Mouse (Mus musculus) intestine, embryonic 15.5 days (tissue): ENCODE results near the gene Prr22. TPM values are rescaled to one million over a fixed set of nuclear protein-coding genes. Genes with fewer than 3 reads are reported as not detected.

Source experiments
- ATAC-seq: fragments of 200-750 bp; cut with Nextera tagmentation; 2 replicates; pipeline ENCODE4 v1.8.0; 2017; ENCODE audit warnings: moderate TSS enrichment, moderate library complexity
- H3K27ac ChIP-seq: fragments of 300-500 bp; sonication (generic); 2 replicates; pipeline ENCODE4 v1.5.1; 2015; ENCODE audit warnings: mild to moderate bottlenecking, inconsistent platforms
- H3K27me3 ChIP-seq: fragments of 300-500 bp; sonication (generic); replicated peaks from 2 replicates; pipeline ENCODE4 v1.6.1; 2015; ENCODE audit warnings: inconsistent platforms
- H3K36me3 ChIP-seq: fragments of 300-500 bp; sonication (generic); 2 replicates; pipeline ENCODE4 v1.6.1; 2015; ENCODE audit warnings: inconsistent platforms
- H3K4me1 ChIP-seq: fragments of 300-500 bp; sonication (generic); replicated peaks from 2 replicates; pipeline ENCODE4 v1.6.1; 2015; ENCODE audit warnings: inconsistent platforms
- H3K4me2 ChIP-seq: fragments of 300-500 bp; sonication (generic); replicated peaks from 2 replicates; pipeline ENCODE4 v1.6.1; 2015; ENCODE audit warnings: mild to moderate bottlenecking, inconsistent platforms
- H3K4me3 ChIP-seq: fragments of 300-500 bp; sonication (generic); replicated peaks from 2 replicates; pipeline ENCODE4 v1.5.1; 2015; ENCODE audit warnings: inconsistent platforms
- H3K9ac ChIP-seq: fragments of 300-500 bp; sonication (generic); 2 replicates; pipeline ENCODE4 v1.6.1; 2015; ENCODE audit warnings: inconsistent platforms
- H3K9me3 ChIP-seq: fragments of 300-500 bp; sonication (generic); 2 replicates; pipeline ENCODE4 v1.6.1; 2016; ENCODE audit warnings: inconsistent platforms
- WGBS: fragments of 180-500 bp; shearing (Covaris S2); methylation state at CpG from one replicate; pipeline ENCODE4 v1.1.7; 2015; 5-methylcytosine and 5-hydroxymethylcytosine counted together
- polyA plus RNA-seq: library from polyadenylated mRNA; unstranded; fragments of >200 nt; fragmentation: Nextera tagmentation; extraction: Ambion mirVana; gene quantifications from 2 replicates; pipeline ENCODE4 v1.2.1, GENCODE M21; 2015

Gene Prr22
- polyA plus RNA-seq, 1 experiment from 2014 or later: 1.2 TPM

GRCm38 (mm10) chr17:56744173-56744572, 25.9 kb upstream of the Prr22 start:
- H3K36me3 ChIP-seq: no peaks in the 10 kb centered on the region
- no peak for ATAC-seq
- WGBS: 31% methylated on average over 5 of the region's 5 CpGs

GRCm38 (mm10) chr17:56751404-56752072, 18.5 kb upstream of the Prr22 start:
- peak overlapping the region; percentile 25 for H3K4me3 ChIP-seq
- no peak overlapping the region for H3K27ac ChIP-seq
- H3K4me1 ChIP-seq: peaks cover 18% of the 10 kb centered on the region
- ATAC-seq: peak; percentile 55
- H3K27me3 ChIP-seq: peaks cover 43% of the 10 kb centered on the region
- H3K9me3 ChIP-seq: no peaks in the 10 kb centered on the region
- WGBS: 28% methylated on average over 71 of the region's 71 CpGs
- H3K36me3 ChIP-seq: no peaks in the 10 kb centered on the region
- H3K4me2 ChIP-seq: peak overlapping the region; percentile 58
- peak overlapping the region; percentile 32 for H3K9ac ChIP-seq

More at GRCm38 (mm10) chr17:56744173-56744572, 25.9 kb upstream of the Prr22 start:
- no peak overlapping the region for H3K4me3 ChIP-seq
- no peaks in the 10 kb centered on the region for H3K9me3 ChIP-seq
- no peaks in the 10 kb centered on the region for H3K4me1 ChIP-seq
- H3K27ac ChIP-seq: no peak overlapping the region
- no peak overlapping the region for H3K9ac ChIP-seq
- no peaks in the 10 kb centered on the region for H3K27me3 ChIP-seq
- no peak overlapping the region for H3K4me2 ChIP-seq

GRCm38 (mm10) chr17:56753452-56753851, 16.6 kb upstream of the Prr22 start:
- Histone ChIP-seq H3K27ac (no peak overlapping the region), H3K4me3 (no peak overlapping the region), H3K36me3 (no peaks in the 10 kb centered on the region), H3K4me1 (peaks cover 34% of the 10 kb centered on the region), H3K27me3 (peaks cover 48% of the 10 kb centered on the region), H3K9ac (no peak overlapping the region), H3K4me2 (no peak overlapping the region), H3K9me3 (no peaks in the 10 kb centered on the region)
- 26% methylated on average over 15 of the region's 15 CpGs for WGBS
- ATAC-seq: no peak

GRCm38 (mm10) chr17:56754271-56755185, 15.5 kb upstream of the Prr22 start:
- WGBS: 17% methylated on average over 36 of the region's 36 CpGs
- ATAC-seq: no peak
- H3K9ac ChIP-seq: no peak overlapping the region
- no peaks in the 10 kb centered on the region for H3K9me3 ChIP-seq
- peaks cover 48% of the 10 kb centered on the region for H3K27me3 ChIP-seq
- H3K4me2 ChIP-seq: peak overlapping the region; percentile 49
- no peaks in the 10 kb centered on the region for H3K36me3 ChIP-seq
- H3K4me3 ChIP-seq: no peak overlapping the region
- H3K27ac ChIP-seq: no peak overlapping the region
- H3K4me1 ChIP-seq: peaks cover 37% of the 10 kb centered on the region

GRCm38 (mm10) chr17:56756703-56757399, 13.2 kb upstream of the Prr22 start:
- Histone ChIP-seq H3K4me1 (peaks cover 43% of the 10 kb centered on the region), H3K27ac (no peak overlapping the region), H3K9me3 (no peaks in the 10 kb centered on the region), H3K9ac (peak overlapping the region; percentile 61), H3K36me3 (no peaks in the 10 kb centered on the region), H3K27me3 (peaks cover 44% of the 10 kb centered on the region), H3K4me3 (peak overlapping the region; percentile 59), H3K4me2 (peak overlapping the region; percentile 100)
- under 1% methylated on average over 51 of the region's 51 CpGs for WGBS
- ATAC-seq: peak; percentile 23

- WGBS: under 1% methylated on average over 38 of the region's 48 CpGs
- peaks cover 48% of the 10 kb centered on the region for H3K4me1 ChIP-seq
- peaks cover 38% of the 10 kb centered on the region for H3K27me3 ChIP-seq
- peak within 1 kb of the TSS; percentile 100 for H3K4me2 ChIP-seq
- H3K36me3 ChIP-seq: no peaks in the 10 kb centered on the region
- no peaks in the 10 kb centered on the region for H3K9me3 ChIP-seq
- H3K27ac ChIP-seq: peak within 1 kb of the TSS; percentile 32; the same call in 1 of the 2 replicates
- H3K4me3 ChIP-seq: peak within 1 kb of the TSS; percentile 59
- peak within 1 kb of the TSS; percentile 61 for H3K9ac ChIP-seq
- peak; percentile 71 for ATAC-seq
Observed at GRCm38 (mm10) chr17:56757416-56758123, 12.5 kb upstream of the Prr22 start, which contains the start of gene Nrtn. Nrtn (minus strand) TSS chr17:56757530.

- Histone ChIP-seq H3K36me3 (no peaks in the 10 kb centered on the region), H3K4me3 (no peak overlapping the region), H3K9me3 (no peaks in the 10 kb centered on the region), H3K4me2 (peak overlapping the region; percentile 100), H3K4me1 (peaks cover 53% of the 10 kb centered on the region), H3K27ac (0 out of 2 replicates have a peak overlapping the region, but pooled peaks have one; percentile 32), H3K27me3 (peaks cover 32% of the 10 kb centered on the region), H3K9ac (no peak overlapping the region)
- 6% methylated on average over 12 of the region's 12 CpGs for WGBS
- peak; percentile 4; the same call in 1 of the 2 replicates for ATAC-seq
Observed at GRCm38 (mm10) chr17:56758132-56758531, 11.9 kb upstream of the Prr22 start.

GRCm38 (mm10) chr17:56759261-56759660, 10.8 kb upstream of the Prr22 start:
- Histone ChIP-seq H3K36me3 (no peaks in the 10 kb centered on the region), H3K4me1 (peaks cover 48% of the 10 kb centered on the region)
- WGBS: 51% methylated on average over 7 of the region's 7 CpGs

GRCm38 (mm10) chr17:56761077-56761476, 9.0 kb upstream of the Prr22 start:
- Histone ChIP-seq H3K36me3 (no peaks in the 10 kb centered on the region), H3K27me3 (peaks cover 9% of the 10 kb centered on the region), H3K9ac (no peak overlapping the region), H3K27ac (no peak overlapping the region), H3K4me2 (no peak overlapping the region; the same call in 1 of the 2 replicates), H3K4me1 (peaks cover 45% of the 10 kb centered on the region), H3K4me3 (no peak overlapping the region), H3K9me3 (no peaks in the 10 kb centered on the region)
- 47% methylated on average over 3 of the region's 3 CpGs for WGBS
- no peak for ATAC-seq

More at GRCm38 (mm10) chr17:56759261-56759660, 10.8 kb upstream of the Prr22 start:
- Histone ChIP-seq H3K27me3 (peaks cover 21% of the 10 kb centered on the region), H3K9me3 (no peaks in the 10 kb centered on the region), H3K9ac (no peak overlapping the region), H3K27ac (no peak overlapping the region), H3K4me3 (no peak overlapping the region), H3K4me2 (no peak overlapping the region)
- ATAC-seq: no peak

GRCm38 (mm10) chr17:56761991-56762410, 8.0 kb upstream of the Prr22 start:
- Histone ChIP-seq H3K4me3 (peak overlapping the region; percentile 46), H3K36me3 (peaks cover 4% of the 10 kb centered on the region; the same call in 1 of the 2 replicates), H3K27me3 (peaks cover 3% of the 10 kb centered on the region; the same call in 1 of the 2 replicates), H3K9me3 (no peaks in the 10 kb centered on the region), H3K9ac (peak overlapping the region; percentile 54), H3K4me1 (peaks cover 41% of the 10 kb centered on the region), H3K27ac (peak overlapping the region; percentile 86), H3K4me2 (peak overlapping the region; percentile 84)
- peak; percentile 48 for ATAC-seq
- 0% methylated on average over 28 of the region's 28 CpGs for WGBS
